Mouse (Mus musculus): Measurements from ENCODE around the gene Fgfrl1. TPM values are rescaled to one million over a fixed set of nuclear protein-coding genes. Genes with fewer than 3 reads are reported as not detected.
A peak's percentile ranks its signal among the peaks of the same experiment; 100 is the strongest.

Gene Fgfrl1
- polyA plus RNA-seq, 1 experiment, result 65.1 TPM

DNA sequence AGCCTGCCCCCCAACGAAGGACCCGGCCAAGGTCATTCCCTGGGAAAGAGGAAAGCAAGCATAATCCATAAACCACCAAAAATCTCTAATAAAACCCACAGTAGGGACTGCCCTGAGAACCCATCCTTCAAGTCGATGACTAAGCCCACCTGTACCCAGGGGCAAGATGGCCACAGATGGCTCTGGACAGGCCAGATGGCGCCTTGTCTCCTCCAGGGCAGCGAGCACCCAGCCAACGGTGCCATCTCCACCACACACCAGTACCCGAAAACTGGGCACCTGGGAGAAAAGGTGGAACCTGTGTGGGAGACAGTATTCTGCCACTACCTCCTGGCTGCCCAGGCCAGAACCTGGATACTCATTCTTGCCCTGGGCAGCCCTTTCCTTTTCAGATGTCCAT, 41.8 kb upstream of the Fgfrl1 start:
- 93% methylated on average over 7 of the region's 7 CpGs for WGBS
- DNase-seq, result no peak
- TF ChIP-seq CTCF (conservative IDR thresholded peaks at IDR 0.05; ENCODE audit: insufficient read depth, insufficient read length, low read depth, low read length) (no peak), POLR2A (IDR thresholded peaks at IDR 0.05; ENCODE audit: low read depth, low read length) (no peak)
- H3K4me1 ChIP-seq (ENCODE audit: control insufficient read depth, insufficient read depth, low read length), result peaks cover 5% of the 10 kb centered on the region; the same call in 1 of the 2 replicates
- no peak overlapping the region for H3K27ac ChIP-seq (ENCODE audit: insufficient read depth, low read depth, low read length)
- H3K4me3 ChIP-seq (ENCODE audit: insufficient read depth, low read depth, low read length), result no peak overlapping the region
- H3K36me3 ChIP-seq (ENCODE audit: control insufficient read depth, insufficient read depth, low read length), result peaks cover 3% of the 10 kb centered on the region
- no peaks in the 10 kb centered on the region for H3K27me3 ChIP-seq (replicated peaks; ENCODE audit: control insufficient read depth, insufficient read depth, low read length)

- WGBS, result 71% methylated on average over 5 of the region's 5 CpGs
- peaks cover 3% of the 10 kb centered on the region for H3K36me3 ChIP-seq (ENCODE audit: control insufficient read depth, insufficient read depth, low read length)
- peaks cover 5% of the 10 kb centered on the region; the same call in 1 of the 2 replicates for H3K4me1 ChIP-seq (ENCODE audit: control insufficient read depth, insufficient read depth, low read length)
- H3K27me3 ChIP-seq (replicated peaks; ENCODE audit: control insufficient read depth, insufficient read depth, low read length), result no peaks in the 10 kb centered on the region
- H3K4me3 ChIP-seq (ENCODE audit: insufficient read depth, low read depth, low read length), result no peak overlapping the region
- DNase-seq, result no peak
- TF ChIP-seq CTCF (conservative IDR thresholded peaks at IDR 0.05; ENCODE audit: insufficient read depth, insufficient read length, low read depth, low read length) (no peak), POLR2A (IDR thresholded peaks at IDR 0.05; ENCODE audit: low read depth, low read length) (no peak)
- no peak overlapping the region for H3K27ac ChIP-seq (ENCODE audit: insufficient read depth, low read depth, low read length)
These were observed 41.0 kb upstream of the Fgfrl1 start for GRCm38 (mm10) chr5:108651136-108651720.

GRCm38 (mm10) chr5:108651823-108652222, 40.4 kb upstream of the Fgfrl1 start:
- peaks cover 5% of the 10 kb centered on the region; the same call in 1 of the 2 replicates for H3K4me1 ChIP-seq (ENCODE audit: control insufficient read depth, insufficient read depth, low read length)
- H3K4me3 ChIP-seq (ENCODE audit: insufficient read depth, low read depth, low read length), result no peak overlapping the region
- peaks cover 3% of the 10 kb centered on the region for H3K36me3 ChIP-seq (ENCODE audit: control insufficient read depth, insufficient read depth, low read length)
- no peak overlapping the region for H3K27ac ChIP-seq (ENCODE audit: insufficient read depth, low read depth, low read length)
- no peaks in the 10 kb centered on the region for H3K27me3 ChIP-seq (replicated peaks; ENCODE audit: control insufficient read depth, insufficient read depth, low read length)
- 27% methylated on average over 1 of the region's 1 CpGs for WGBS
- TF ChIP-seq CTCF (conservative IDR thresholded peaks at IDR 0.05; ENCODE audit: insufficient read depth, insufficient read length, low read depth, low read length), result peak; percentile 72
- no peak for TF ChIP-seq POLR2A (IDR thresholded peaks at IDR 0.05; ENCODE audit: low read depth, low read length)
- DNase-seq, result peak; percentile 86

DNA sequence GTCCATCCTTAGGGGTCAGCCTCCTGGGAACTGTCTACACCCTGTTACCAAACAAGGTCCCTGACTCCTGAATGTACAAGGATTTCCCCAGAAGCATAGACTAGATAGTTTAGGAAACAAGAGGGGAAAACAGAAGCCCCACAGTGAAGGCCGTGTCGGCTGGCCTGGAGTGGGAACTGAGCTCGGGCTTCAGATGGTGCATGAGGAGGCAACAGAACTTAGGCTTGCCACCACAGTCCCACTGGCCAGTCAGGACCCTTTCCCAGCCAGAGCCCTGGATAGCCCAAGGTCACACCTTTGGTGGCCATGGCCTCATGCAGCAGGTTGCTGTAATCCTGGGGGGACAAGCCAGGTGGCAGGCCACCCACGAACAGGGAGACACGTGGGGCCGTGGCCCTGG, 38.8 kb upstream of the Fgfrl1 start:
- Histone ChIP-seq H3K27ac (ENCODE audit: insufficient read depth, low read depth, low read length) (no peak overlapping the region), H3K4me3 (ENCODE audit: insufficient read depth, low read depth, low read length) (no peak overlapping the region), H3K27me3 (replicated peaks; ENCODE audit: control insufficient read depth, insufficient read depth, low read length) (no peaks in the 10 kb centered on the region), H3K4me1 (ENCODE audit: control insufficient read depth, insufficient read depth, low read length) (peaks cover 5% of the 10 kb centered on the region; the same call in 1 of the 2 replicates), H3K36me3 (ENCODE audit: control insufficient read depth, insufficient read depth, low read length) (peaks cover 3% of the 10 kb centered on the region)
- TF ChIP-seq POLR2A (IDR thresholded peaks at IDR 0.05; ENCODE audit: low read depth, low read length) (no peak), CTCF (conservative IDR thresholded peaks at IDR 0.05; ENCODE audit: insufficient read depth, insufficient read length, low read depth, low read length) (no peak)
- DNase-seq, result no peak
- WGBS, result 89% methylated on average over 6 of the region's 6 CpGs

DNA sequence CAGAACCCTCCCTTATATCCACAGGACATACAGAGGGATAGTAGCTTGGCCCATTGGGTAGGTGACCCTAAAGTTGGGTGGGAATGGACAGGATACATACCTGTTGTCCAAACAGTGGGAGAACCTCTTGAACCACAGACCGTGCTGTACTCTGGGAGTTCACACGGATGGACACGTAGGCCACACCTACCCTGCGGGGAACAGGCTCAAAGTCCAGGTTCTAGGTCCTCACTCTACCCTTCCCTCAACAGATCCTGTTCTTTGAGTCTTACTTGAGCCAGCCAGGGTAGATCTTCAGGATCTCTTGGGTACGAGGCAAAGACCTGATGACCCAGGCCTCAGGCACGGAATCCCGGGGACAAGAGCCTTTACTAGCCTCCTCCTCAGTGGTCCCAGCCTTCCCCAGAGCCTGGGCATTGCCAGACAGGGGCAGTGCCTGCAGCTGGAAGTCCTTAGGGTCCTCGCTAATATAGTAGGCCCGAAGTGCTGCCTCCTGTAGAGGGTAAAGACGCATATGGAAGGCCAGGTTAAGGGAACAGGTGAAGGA, 37.7 kb upstream of the Fgfrl1 start:
- no peak for TF ChIP-seq POLR2A (IDR thresholded peaks at IDR 0.05; ENCODE audit: low read depth, low read length)
- no peak for TF ChIP-seq CTCF (conservative IDR thresholded peaks at IDR 0.05; ENCODE audit: insufficient read depth, insufficient read length, low read depth, low read length)
- DNase-seq, result peak; percentile 83
- Histone ChIP-seq H3K27me3 (replicated peaks; ENCODE audit: control insufficient read depth, insufficient read depth, low read length) (no peaks in the 10 kb centered on the region), H3K4me3 (ENCODE audit: insufficient read depth, low read depth, low read length) (no peak overlapping the region), H3K36me3 (ENCODE audit: control insufficient read depth, insufficient read depth, low read length) (peaks cover 3% of the 10 kb centered on the region), H3K4me1 (ENCODE audit: control insufficient read depth, insufficient read depth, low read length) (peaks cover 11% of the 10 kb centered on the region; the same call in 1 of the 2 replicates), H3K27ac (ENCODE audit: insufficient read depth, low read depth, low read length) (no peak overlapping the region)
- 68% methylated on average over 10 of the region's 10 CpGs for WGBS

DNA sequence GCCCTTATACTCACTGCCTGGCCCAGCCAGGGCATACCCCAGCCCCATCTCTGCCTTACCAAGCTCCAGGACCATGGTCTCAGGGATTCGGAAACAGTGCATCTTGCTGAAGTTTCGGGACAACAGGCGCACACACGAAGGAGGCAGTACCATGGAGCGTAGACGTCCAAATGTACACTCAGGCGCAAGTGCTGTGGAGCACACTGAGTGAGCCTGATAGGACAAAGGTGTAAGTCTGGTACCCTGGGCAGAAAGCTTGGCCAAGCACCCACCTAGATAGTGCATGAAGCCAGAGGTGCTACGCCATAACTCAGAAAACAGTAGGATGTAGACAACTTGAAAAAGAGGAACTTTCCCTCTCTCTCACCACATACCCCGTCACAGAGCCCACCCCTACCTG, 36.8 kb upstream of the Fgfrl1 start:
- no peaks in the 10 kb centered on the region for H3K27me3 ChIP-seq (replicated peaks; ENCODE audit: control insufficient read depth, insufficient read depth, low read length)
- no peak for DNase-seq
- TF ChIP-seq POLR2A (IDR thresholded peaks at IDR 0.05; ENCODE audit: low read depth, low read length) (no peak), CTCF (conservative IDR thresholded peaks at IDR 0.05; ENCODE audit: insufficient read depth, insufficient read length, low read depth, low read length) (no peak)
- H3K4me3 ChIP-seq (ENCODE audit: insufficient read depth, low read depth, low read length), result no peak overlapping the region
- H3K36me3 ChIP-seq (ENCODE audit: control insufficient read depth, insufficient read depth, low read length), result peaks cover 3% of the 10 kb centered on the region
- 96% methylated on average over 9 of the region's 9 CpGs for WGBS
- H3K27ac ChIP-seq (ENCODE audit: insufficient read depth, low read depth, low read length), result no peak overlapping the region
- peaks cover 11% of the 10 kb centered on the region; the same call in 1 of the 2 replicates for H3K4me1 ChIP-seq (ENCODE audit: control insufficient read depth, insufficient read depth, low read length)

DNA sequence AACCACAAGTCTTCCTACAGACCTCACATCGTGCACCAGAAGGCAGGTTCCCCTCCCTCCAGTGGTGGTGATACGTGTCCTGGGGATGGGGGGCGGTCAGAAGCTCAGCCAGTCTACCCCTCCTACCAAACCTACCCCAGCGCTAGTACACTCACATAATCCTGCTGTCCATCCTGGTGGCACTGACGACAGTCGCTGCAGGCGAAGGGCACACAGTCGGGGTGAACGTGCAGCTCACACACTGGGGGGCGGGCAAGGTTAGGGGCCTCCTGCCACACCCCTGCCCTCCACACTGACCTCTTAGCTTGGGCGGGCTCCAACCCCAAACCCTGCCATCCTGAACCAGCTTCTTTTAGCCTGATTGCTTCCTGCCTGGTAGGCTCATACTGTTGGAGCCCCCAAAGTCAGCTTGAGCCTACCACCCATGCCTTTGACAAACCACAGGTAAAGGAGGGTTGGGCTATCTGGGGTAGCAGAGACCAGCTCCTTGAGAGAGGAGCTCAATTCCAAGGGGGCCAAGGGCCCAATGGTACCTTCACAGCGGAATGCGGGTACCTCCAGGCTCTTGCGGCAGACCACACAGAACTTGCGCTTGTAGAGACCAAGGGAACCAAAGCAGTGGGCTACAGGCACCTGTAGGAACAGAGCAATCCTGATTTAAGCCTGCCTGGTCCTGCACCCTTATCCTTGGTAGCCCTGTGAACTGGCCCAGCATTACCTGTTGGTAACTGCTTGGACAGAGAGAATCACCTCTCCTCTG, 36.1 kb upstream of the Fgfrl1 start:
- no peaks in the 10 kb centered on the region for H3K27me3 ChIP-seq (replicated peaks; ENCODE audit: control insufficient read depth, insufficient read depth, low read length)
- H3K4me1 ChIP-seq (ENCODE audit: control insufficient read depth, insufficient read depth, low read length), result peaks cover 14% of the 10 kb centered on the region; the same call in 1 of the 2 replicates
- WGBS, result 90% methylated on average over 15 of the region's 15 CpGs
- H3K4me3 ChIP-seq (ENCODE audit: insufficient read depth, low read depth, low read length), result no peak overlapping the region
- no peak overlapping the region for H3K27ac ChIP-seq (ENCODE audit: insufficient read depth, low read depth, low read length)
- DNase-seq, result no peak
- TF ChIP-seq CTCF (conservative IDR thresholded peaks at IDR 0.05; ENCODE audit: insufficient read depth, insufficient read length, low read depth, low read length), result no peak
- TF ChIP-seq POLR2A (IDR thresholded peaks at IDR 0.05; ENCODE audit: low read depth, low read length), result no peak
- peaks cover 3% of the 10 kb centered on the region for H3K36me3 ChIP-seq (ENCODE audit: control insufficient read depth, insufficient read depth, low read length)
